Mouse (Mus musculus) left cerebral cortex, adult 11 months (tissue): ENCODE measurements around the gene 4930432K21Rik.
A peak's percentile ranks its signal among the peaks of the same experiment; 100 is the strongest.

ENCODE experiments used
- DNase-seq: peaks from one replicate; pipeline ENCODE4 v3.0.0; 2022; ENCODE audit warnings: low spot score

Gene 4930432K21Rik

DNA sequence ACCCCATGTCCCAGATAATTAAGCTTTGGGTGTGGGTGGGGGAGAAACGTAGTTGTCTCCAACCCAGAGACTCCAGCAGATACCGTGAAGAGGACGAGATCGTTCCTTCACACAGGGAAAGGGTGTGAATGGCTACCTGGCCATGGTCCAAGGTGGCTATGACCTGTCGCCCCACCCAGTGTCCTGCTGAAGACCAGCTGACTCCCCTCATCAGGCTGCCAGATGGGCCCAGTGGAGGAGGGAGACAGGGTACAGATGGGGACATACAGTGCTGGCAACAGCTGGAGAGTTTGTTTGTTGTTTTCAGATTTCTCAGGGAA, 666 bp downstream of the 4930432K21Rik start:
- DNase-seq = no peak

DNA sequence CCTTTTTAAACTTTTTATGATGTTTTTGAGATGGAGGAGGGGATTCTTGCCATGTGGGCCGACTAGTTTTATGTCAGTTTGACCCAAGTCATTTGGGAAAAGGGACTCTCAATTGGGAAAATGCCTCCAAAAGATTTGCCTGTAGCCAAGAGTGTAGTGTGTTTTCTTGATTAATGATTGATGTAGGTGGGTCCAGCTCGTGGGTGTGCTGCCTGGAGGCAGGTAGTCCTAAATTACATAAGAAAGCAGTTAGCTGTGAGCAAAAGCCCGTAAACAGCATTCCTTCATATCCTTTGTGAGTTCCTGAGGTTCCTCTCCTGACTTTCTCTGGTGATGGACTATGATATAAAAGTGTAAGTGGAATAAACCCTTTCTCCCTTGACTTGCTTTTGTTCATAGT, 1.4 kb downstream of the 4930432K21Rik start:
- DNase-seq = no peak

GRCm38 (mm10) chr8:84157620-84158019, 9.8 kb downstream of the 4930432K21Rik start:
- DNase-seq = no peak

DNA sequence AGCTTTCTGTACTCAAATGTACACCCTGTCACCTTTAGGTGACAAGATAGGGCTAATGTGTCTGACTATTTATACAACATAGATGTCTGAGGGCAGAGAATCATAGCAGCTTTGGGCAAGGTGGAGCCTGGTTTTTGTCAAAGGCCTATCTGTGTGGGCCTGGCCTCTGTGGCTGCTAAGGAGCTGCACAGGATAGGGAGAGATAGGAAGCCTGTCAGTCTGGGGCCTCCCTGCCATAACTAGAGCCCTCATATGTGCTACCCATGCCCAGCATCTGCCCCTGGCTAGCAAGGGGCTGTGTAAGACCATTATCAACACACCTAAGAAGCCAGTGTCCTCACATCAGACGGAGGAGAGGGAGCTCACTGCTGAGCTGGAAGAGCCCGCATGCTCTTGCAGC, 19.9 kb downstream of the 4930432K21Rik start:
- DNase-seq = no peak

DNA sequence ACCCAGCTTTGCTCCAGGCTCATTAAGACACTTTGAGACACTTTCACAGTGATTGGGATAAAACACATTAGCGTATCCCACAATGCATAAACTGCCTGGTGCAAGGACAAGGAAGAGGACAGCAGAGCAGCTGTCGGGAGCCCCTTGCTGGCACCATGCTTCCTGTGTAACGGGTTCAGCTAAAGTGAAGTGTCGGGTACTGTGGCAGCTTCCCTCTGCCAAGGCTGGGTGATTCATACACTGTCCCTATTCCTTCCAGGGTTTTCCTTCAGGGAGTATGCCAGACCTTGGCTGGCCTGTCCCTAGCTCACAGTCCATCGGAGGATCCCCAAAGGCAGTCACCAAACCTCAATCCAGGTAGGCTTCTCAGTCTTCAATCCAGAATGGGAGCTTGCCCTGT, 22.3 kb downstream of the 4930432K21Rik start:
- DNase-seq = no peak

GRCm38 (mm10) chr8:84173861-84174260, 26.0 kb downstream of the 4930432K21Rik start:
- DNase-seq = no peak

GRCm38 (mm10) chr8:84176560-84176959, 28.7 kb downstream of the 4930432K21Rik start:
- no peak for DNase-seq

DNA sequence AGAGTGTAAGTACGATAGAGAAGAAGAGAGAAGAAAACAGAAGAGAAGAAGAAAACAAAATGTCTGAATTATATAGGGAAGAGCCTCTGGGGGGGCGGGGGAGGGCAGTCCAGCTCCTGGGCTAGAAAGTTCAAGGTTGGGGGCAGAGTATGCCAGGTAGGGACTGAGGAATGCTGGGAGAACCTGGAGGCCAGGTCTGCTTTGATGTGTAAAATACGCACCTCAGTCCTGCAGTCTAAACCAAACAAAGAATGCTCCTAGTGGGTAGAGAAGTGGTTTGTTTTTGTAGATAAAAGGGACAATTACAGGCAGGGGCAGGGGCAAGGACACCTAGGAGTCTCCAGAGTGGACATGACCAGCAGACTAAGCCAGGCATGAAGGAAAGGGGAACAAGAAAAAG, 29.6 kb downstream of the 4930432K21Rik start:
- DNase-seq = no peak

DNA sequence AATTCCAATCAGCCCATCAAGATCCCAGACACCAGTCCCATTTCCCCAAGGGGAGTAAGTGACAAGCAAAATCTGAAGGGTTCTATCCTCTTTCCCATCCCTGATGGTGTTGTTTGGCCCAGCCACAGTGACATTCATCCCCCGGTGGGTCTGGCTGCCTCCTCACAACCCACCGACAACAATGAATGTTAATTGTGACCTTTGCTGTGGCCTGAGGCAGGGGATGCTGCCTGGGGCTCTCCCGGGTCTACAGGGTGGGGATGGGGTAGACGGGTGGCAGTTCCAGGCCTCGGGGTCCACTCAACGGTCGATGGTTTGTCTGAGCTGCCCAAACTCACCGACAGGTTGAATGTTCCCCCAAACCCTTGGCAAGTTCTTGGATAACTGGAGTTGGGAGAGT, 30.8 kb downstream of the 4930432K21Rik start:
- no peak for DNase-seq

GRCm38 (mm10) chr8:84179946-84180345, 32.1 kb downstream of the 4930432K21Rik start:
- DNase-seq = no peak

DNA sequence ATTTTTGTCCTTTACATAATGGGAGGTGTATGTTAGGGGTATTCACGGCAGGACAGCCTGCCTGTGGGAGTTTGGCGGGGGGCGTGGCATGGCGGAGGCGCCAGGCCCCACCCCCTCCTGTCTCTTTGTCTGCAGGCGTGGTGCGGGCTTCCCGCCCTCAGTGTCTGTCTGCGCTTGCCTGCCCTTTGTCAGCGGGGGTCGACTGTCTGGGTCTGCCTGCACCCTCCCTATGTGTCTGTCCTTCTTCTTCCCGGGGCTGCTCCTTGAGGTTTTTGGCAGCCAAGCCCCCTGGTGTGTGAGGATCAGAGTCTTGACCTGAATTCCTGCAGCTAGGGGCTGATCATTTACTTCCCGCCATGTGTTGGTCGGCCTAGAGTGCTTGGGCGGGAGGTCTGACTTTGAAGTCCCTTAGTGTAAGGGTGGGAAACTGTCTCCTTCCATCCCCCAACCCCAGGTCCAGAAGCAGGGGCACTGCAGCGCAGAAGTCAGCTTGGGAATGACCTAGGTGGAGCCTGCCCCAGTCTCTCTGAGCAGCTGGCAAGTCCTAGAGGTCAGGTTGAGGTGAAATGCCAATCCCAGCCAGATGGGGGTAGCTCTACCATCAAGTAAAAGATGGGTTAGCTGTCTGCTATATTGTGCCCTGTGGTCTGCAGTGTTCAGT, 32.8 kb downstream of the 4930432K21Rik start:
- no peak for DNase-seq

GRCm38 (mm10) chr8:84182833-84183232, 35.0 kb downstream of the 4930432K21Rik start:
- no peak for DNase-seq

- no peak for DNase-seq
Observed at GRCm38 (mm10) chr8:84183261-84184084, 35.6 kb downstream of the 4930432K21Rik start.

DNA sequence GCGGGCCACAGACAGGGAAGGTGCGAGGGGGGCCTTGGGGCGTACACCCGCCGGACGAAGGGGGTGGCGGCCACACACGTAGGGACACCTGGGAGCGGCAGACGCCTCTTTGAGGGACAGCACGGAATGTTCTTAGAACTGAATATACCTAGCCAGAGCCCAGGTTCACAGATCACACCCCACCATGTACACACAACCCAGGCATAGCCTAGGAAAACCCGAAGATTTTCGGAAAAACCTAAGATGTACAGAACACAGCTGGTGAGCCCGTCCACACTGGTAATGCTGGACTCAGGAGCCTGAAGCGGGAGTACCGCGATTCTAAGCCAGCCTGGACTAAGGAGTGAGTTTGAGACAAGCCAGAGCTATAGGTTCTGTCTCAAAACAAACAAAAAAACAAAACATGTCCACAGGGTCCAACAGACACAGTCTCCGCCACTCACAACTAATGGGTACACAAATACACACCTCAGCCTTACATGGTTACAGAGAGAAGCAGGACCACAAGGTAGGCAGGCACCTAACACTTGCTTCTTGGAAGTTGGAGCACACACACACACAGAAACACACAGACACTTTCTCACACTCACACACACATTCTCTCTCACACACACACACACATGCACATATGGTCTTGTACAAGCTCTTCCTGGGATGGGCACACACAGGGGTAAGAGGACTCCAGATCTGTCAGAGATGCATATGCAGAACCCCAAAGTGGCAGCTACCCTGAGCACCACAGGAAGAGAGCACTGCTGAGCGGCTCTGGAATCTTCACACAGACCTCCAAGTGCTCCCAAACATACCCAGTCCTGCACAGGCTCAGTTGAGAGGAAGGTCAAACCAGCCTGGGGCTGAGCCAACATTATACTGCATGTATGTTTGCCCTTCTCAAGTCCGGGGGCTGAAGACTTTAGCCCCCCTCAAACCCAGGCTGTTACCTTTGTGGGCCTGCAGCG, 36.5 kb downstream of the 4930432K21Rik start:
- no peak for DNase-seq

GRCm38 (mm10) chr8:84185117-84185516, 37.3 kb downstream of the 4930432K21Rik start, which contains the start of gene Nanos3:
Gene Nanos3, minus strand, starts transcription at chr8:84185217.
- no peak for DNase-seq

DNA sequence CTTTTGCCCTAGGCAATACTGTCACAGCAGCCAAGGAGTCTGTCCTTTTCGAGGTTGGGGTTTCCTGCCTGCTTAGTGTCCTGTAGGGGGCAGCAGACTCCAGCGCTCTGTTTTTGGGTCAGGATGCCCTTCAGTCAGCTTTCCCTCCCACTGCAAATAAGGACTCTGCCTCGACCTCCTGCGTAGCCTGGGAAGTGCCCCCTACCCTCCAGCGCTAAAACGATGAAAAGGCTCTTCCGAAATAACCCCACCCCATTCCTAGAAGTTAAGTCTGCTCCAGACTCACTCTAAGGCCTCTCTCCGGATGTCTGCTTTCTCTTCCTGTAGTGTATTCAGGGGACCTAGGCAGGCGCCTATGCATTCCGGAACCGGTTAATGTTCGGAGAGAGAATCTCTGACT, 38.7 kb downstream of the 4930432K21Rik start:
- DNase-seq = peak; percentile 75

- DNase-seq = no peak
Observed at GRCm38 (mm10) chr8:84187065-84187755, 39.4 kb downstream of the 4930432K21Rik start.

- no peak for DNase-seq
Observed at GRCm38 (mm10) chr8:84188671-84189070, 40.8 kb downstream of the 4930432K21Rik start.

GRCm38 (mm10) chr8:84189603-84190002, 41.8 kb downstream of the 4930432K21Rik start:
- DNase-seq = no peak

- DNase-seq = no peak
Observed at GRCm38 (mm10) chr8:84190191-84190867, 42.5 kb downstream of the 4930432K21Rik start.

DNA sequence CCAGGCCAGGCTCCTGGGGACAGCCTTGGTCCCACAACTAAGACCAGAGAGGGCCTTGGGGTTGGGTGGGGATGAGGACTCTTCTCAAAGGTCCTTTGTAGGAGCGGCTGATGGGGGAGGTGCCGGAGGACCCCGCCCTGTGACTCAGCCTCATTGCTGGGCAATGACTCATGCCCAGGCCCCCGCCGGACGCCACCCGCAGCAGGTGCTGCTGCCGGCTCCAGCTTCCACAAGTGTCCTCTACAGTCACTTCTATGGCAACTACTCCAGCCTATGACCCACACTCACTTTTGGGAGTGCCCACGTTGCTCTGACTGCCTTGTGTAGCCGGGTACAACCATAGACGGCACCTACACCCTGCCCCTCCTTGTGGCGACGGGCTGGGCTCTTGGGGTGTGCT, 44.2 kb downstream of the 4930432K21Rik start:
- DNase-seq = no peak
